Mouse (Mus musculus) embryonic fibroblast, embryonic 13.5 days (primary cell): ENCODE results near the gene Tmem38b.

Experiments used
- CTCF ChIP-seq: IDR thresholded peaks from 2 replicates; pipeline ENCODE4 v1.5.1; 2011; ENCODE audit warnings: mild to moderate bottlenecking, control low read depth, low read length, moderate library complexity, borderline replicate concordance; ENCODE audit not compliant: insufficient read depth
- POLR2A ChIP-seq: IDR thresholded peaks from 2 replicates; pipeline ENCODE4 v1.6.1; 2011; ENCODE audit warnings: low read depth, mild to moderate bottlenecking, control low read depth, low read length, moderate library complexity

DNA sequence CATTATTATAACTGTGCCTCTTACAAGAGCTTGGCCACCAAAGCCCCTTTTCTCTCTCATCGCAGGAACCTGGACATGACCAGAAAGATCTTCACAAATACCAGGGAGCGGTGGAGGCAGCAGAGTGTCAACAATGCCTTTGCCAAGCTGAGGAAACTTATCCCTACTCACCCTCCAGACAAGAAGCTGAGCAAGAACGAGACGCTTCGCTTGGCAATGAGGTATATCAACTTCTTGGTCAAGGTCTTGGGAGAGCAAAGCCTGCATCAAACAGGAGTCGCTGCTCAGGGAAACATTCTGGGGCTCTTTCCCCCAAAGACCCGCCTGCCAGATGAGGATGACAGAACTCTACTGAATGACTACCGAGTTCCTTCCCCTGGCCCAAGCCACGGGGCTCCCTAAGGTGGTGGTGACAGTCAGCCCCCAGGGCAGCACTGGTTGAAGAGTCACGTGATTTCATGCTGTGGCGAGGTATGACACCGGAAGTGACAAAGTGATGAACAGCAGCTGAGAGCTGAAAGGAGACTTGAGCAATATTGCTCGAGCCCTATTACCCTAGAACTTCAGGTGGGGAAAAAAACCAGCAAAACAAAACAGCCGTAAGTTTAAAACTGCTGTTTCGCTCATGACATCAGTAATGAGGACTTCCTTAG lies 40.0 kb upstream of the Tmem38b start:
- no peak for TF ChIP-seq POLR2A
- no peak for TF ChIP-seq CTCF
